Mouse (Mus musculus) liver, postnatal 0 days (tissue): ENCODE measurements around the gene Olfr799. TPM values are rescaled to one million over a fixed set of nuclear protein-coding genes. Genes with fewer than 3 reads are reported as not detected.

ENCODE experiments used
- ATAC-seq: fragments of 200-750 bp; cut with Nextera tagmentation; 2 replicates; pipeline ENCODE4 v1.8.0; 2017; ENCODE audit warnings: mild to moderate bottlenecking, moderate library complexity
- DNase-seq: peaks from one replicate; pipeline ENCODE4 v3.0.0-alpha.2; 2016
- H3K27ac ChIP-seq: fragments of 300-500 bp; sonication (generic); 2 replicates; pipeline ENCODE4 v1.5.1; 2014; ENCODE audit warnings: antibody characterized with exemption, moderate library complexity, mild to moderate bottlenecking, low read depth
- H3K27me3 ChIP-seq: fragments of 300-500 bp; sonication (generic); 2 replicates; pipeline ENCODE4 v1.6.1; 2014; ENCODE audit warnings: low read length, control low read depth, mixed read lengths; ENCODE audit not compliant: insufficient read depth
- H3K36me3 ChIP-seq: fragments of 300-500 bp; sonication (generic); replicated peaks from 2 replicates; pipeline ENCODE4 v1.6.1; 2014; ENCODE audit warnings: mild to moderate bottlenecking, control low read depth, low read length, moderate library complexity, mixed read lengths; ENCODE audit not compliant: insufficient read depth
- H3K4me1 ChIP-seq: fragments of 300-500 bp; sonication (generic); 2 replicates; pipeline ENCODE4 v1.6.1; 2014; ENCODE audit warnings: antibody characterized with exemption, mild to moderate bottlenecking, control low read depth; ENCODE audit not compliant: insufficient read depth
- H3K4me2 ChIP-seq: fragments of 300-500 bp; sonication (generic); 2 replicates; pipeline ENCODE4 v1.6.1; 2014; ENCODE audit warnings: low read depth, mild to moderate bottlenecking, low read length, moderate library complexity, mixed read lengths
- H3K4me3 ChIP-seq: fragments of 300-500 bp; sonication (generic); 2 replicates; pipeline ENCODE4 v1.5.1; 2014; ENCODE audit warnings: low read depth, low read length
- H3K9ac ChIP-seq: fragments of 300-500 bp; sonication (generic); replicated peaks from 2 replicates; pipeline ENCODE4 v1.6.1; 2014; ENCODE audit warnings: mild to moderate bottlenecking, moderate library complexity
- H3K9me3 ChIP-seq: fragments of 300-500 bp; sonication (generic); 2 replicates; pipeline ENCODE4 v1.6.1; 2016; ENCODE audit warnings: mild to moderate bottlenecking, control low read depth, low read length, mixed read lengths
- CTCF ChIP-seq: sonication (generic); IDR thresholded peaks from 2 replicates; pipeline ENCODE4 v1.5.1; 2016; ENCODE audit warnings: antibody characterized with exemption, low read depth
- EP300 ChIP-seq: IDR thresholded peaks from 2 replicates; pipeline ENCODE4 v1.6.1; 2016; ENCODE audit warnings: antibody characterized with exemption, low read depth, mild to moderate bottlenecking
- WGBS: fragments of 180-500 bp; shearing (Covaris S2); extraction: QIAGEN DNeasy Blood & Tissue Kit; methylation state at CpG from one replicate; pipeline ENCODE4 v1.1.7; 2014; ENCODE audit not compliant: insufficient replicate concordance; 5-methylcytosine and 5-hydroxymethylcytosine counted together
- polyA plus RNA-seq: library from polyadenylated mRNA; unstranded; fragments of >200 nt; fragmentation: Nextera tagmentation; extraction: Ambion mirVana; gene quantifications from 2 replicates; pipeline ENCODE4 v1.2.1, GENCODE M21; 2015

Gene Olfr799
- polyA plus RNA-seq: not detected in 2 replicates

- no peaks in the 10 kb centered on the region for H3K9me3 ChIP-seq
- no peak for DNase-seq
- no peak within 1 kb of the TSS for H3K4me2 ChIP-seq
- no peaks in the 10 kb centered on the region for H3K27me3 ChIP-seq
- no peak within 1 kb of the TSS for H3K27ac ChIP-seq
- 26% methylated on average over 1 of the region's 1 CpGs for WGBS
- H3K36me3 ChIP-seq: no peaks in the 10 kb centered on the region
- H3K4me3 ChIP-seq: no peak within 1 kb of the TSS
- no peak within 1 kb of the TSS for H3K9ac ChIP-seq
- TF ChIP-seq EP300 (no peak), CTCF (no peak)
- no peak for ATAC-seq
- no peaks in the 10 kb centered on the region for H3K4me1 ChIP-seq
Measured at GRCm38 (mm10) chr10:129637184-129637583, at the start of gene Olfr799. Gene Olfr799, plus strand, starts transcription at chr10:129637484.

GRCm38 (mm10) chr10:129612470-129612869, 24.8 kb upstream of the Olfr799 start, which contains the start of gene Olfr796:
Gene Olfr796, minus strand, starts transcription at chr10:129612570.
- Histone ChIP-seq H3K9me3 (no peaks in the 10 kb centered on the region), H3K4me3 (no peak within 1 kb of the TSS), H3K4me1 (no peaks in the 10 kb centered on the region), H3K9ac (no peak within 1 kb of the TSS), H3K36me3 (no peaks in the 10 kb centered on the region), H3K4me2 (no peak within 1 kb of the TSS), H3K27me3 (no peaks in the 10 kb centered on the region), H3K27ac (no peak within 1 kb of the TSS)
- TF ChIP-seq EP300: no peak
- no peak for TF ChIP-seq CTCF
- 88% methylated on average over 1 of the region's 1 CpGs for WGBS
- DNase-seq (no peak), ATAC-seq (no peak)

DNA sequence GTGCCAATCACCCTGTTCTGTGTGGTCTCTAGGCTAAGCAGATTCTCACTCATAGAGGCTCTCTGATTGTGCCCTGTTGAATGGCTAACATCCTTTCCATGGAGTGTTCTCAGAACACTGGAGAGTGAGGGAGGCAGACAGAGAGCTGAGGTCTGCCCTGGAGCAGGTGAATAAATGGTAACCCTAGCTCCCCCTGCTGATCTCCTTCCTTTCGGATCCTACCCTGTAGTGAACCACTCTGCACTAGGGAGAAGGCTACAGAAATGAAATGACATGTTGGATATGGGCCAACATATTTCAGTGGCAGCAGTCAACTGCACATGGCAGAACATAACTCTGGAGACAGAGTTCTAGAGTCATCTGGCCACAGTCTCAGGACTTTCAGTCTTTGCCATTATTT, 15.6 kb upstream of the Olfr799 start:
- no peak for DNase-seq
- Histone ChIP-seq H3K36me3 (no peaks in the 10 kb centered on the region), H3K4me2 (no peak overlapping the region), H3K27ac (no peak overlapping the region), H3K4me1 (no peaks in the 10 kb centered on the region), H3K9me3 (no peaks in the 10 kb centered on the region), H3K4me3 (no peak overlapping the region), H3K9ac (no peak overlapping the region), H3K27me3 (no peaks in the 10 kb centered on the region)
- ATAC-seq: no peak
- WGBS: 24% methylated on average over 1 of the region's 1 CpGs
- no peak for TF ChIP-seq EP300
- no peak for TF ChIP-seq CTCF

GRCm38 (mm10) chr10:129623251-129623650, 14.0 kb upstream of the Olfr799 start:
- TF ChIP-seq CTCF: no peak
- no peaks in the 10 kb centered on the region for H3K27me3 ChIP-seq
- H3K4me2 ChIP-seq: no peak overlapping the region
- ATAC-seq (no peak), DNase-seq (no peak)
- H3K36me3 ChIP-seq: no peaks in the 10 kb centered on the region
- H3K4me1 ChIP-seq: no peaks in the 10 kb centered on the region
- H3K9me3 ChIP-seq: no peaks in the 10 kb centered on the region
- no peak overlapping the region for H3K9ac ChIP-seq
- H3K27ac ChIP-seq: no peak overlapping the region
- H3K4me3 ChIP-seq: no peak overlapping the region

GRCm38 (mm10) chr10:129627834-129628233, 9.4 kb upstream of the Olfr799 start, which contains the start of gene Olfr798:
Gene Olfr798, minus strand, starts transcription at chr10:129627934.
- Histone ChIP-seq H3K27me3 (no peaks in the 10 kb centered on the region), H3K9me3 (no peaks in the 10 kb centered on the region), H3K4me3 (no peak within 1 kb of the TSS), H3K4me2 (no peak within 1 kb of the TSS), H3K27ac (no peak within 1 kb of the TSS), H3K9ac (no peak within 1 kb of the TSS), H3K36me3 (no peaks in the 10 kb centered on the region), H3K4me1 (no peaks in the 10 kb centered on the region)
- WGBS: 64% methylated on average over 1 of the region's 1 CpGs
- DNase-seq (no peak), ATAC-seq (no peak)
- TF ChIP-seq CTCF: no peak
- no peak for TF ChIP-seq EP300

GRCm38 (mm10) chr10:129651763-129652162, 14.5 kb downstream of the Olfr799 start:
- Histone ChIP-seq H3K4me1 (no peaks in the 10 kb centered on the region), H3K4me3 (no peak overlapping the region), H3K27me3 (no peaks in the 10 kb centered on the region), H3K9ac (no peak overlapping the region), H3K36me3 (no peaks in the 10 kb centered on the region), H3K9me3 (no peaks in the 10 kb centered on the region), H3K4me2 (no peak overlapping the region), H3K27ac (no peak overlapping the region)
- ATAC-seq (no peak), DNase-seq (no peak)
- TF ChIP-seq EP300 (no peak), CTCF (no peak)
- WGBS: 70% methylated on average over 1 of the region's 1 CpGs

DNA sequence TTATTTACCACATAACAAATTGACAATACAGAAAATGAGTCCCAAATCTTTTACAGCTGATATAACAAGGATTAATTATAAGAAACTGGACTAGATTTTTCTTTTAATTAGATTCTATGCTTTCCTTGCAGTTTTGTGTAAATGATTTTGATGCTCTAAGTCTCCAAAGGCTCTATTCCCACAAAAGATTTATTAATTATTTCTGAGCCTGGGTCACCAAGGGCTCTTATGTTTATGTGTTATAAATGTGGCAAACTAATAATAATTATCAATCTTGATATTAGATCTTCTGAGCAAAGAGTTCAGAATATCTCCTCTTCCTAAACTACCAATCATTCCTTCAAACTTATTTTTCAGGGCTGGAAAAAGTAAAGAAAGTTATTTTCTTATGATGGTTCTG, 20.1 kb downstream of the Olfr799 start, which contains the start of gene Olfr800:
TSS of gene Olfr800 (plus strand) at position 301 of the 400 bp plus-strand sequence.
- Histone ChIP-seq H3K9me3 (no peaks in the 10 kb centered on the region), H3K9ac (no peak within 1 kb of the TSS), H3K27me3 (no peaks in the 10 kb centered on the region), H3K4me2 (no peak within 1 kb of the TSS), H3K4me3 (no peak within 1 kb of the TSS), H3K36me3 (no peaks in the 10 kb centered on the region), H3K27ac (no peak within 1 kb of the TSS), H3K4me1 (no peaks in the 10 kb centered on the region)
- DNase-seq (no peak), ATAC-seq (no peak)
- TF ChIP-seq CTCF (no peak), EP300 (no peak)
